Mouse (Mus musculus) neural tube, embryonic 12.5 days (tissue): ENCODE measurements around the gene Ccdc189. TPM values are rescaled to one million over a fixed set of nuclear protein-coding genes. Genes with fewer than 3 reads are reported as not detected.
"Not testable (repeated sequence)": the region's sequence is repeated elsewhere in the genome, so short reads cannot be mapped to it uniquely, and the experiment has no call there.

Source experiments
- ATAC-seq: fragments of 200-750 bp; cut with Nextera tagmentation; 2 replicates; pipeline ENCODE4 v1.8.0; 2017; ENCODE audit warnings: low read depth, mild to moderate bottlenecking, moderate TSS enrichment, moderate library complexity; ENCODE audit not compliant: low FRiP score
- H3K27ac ChIP-seq: fragments of 300-500 bp; sonication (generic); 2 replicates; pipeline ENCODE4 v1.5.1; 2016
- H3K27me3 ChIP-seq: fragments of 300-500 bp; sonication (generic); replicated peaks from 2 replicates; pipeline ENCODE4 v1.6.1; 2016; ENCODE audit warnings: mild to moderate bottlenecking
- H3K36me3 ChIP-seq: fragments of 300-500 bp; sonication (generic); 2 replicates; pipeline ENCODE4 v1.6.1; 2016; ENCODE audit warnings: mild to moderate bottlenecking
- H3K4me1 ChIP-seq: fragments of 300-500 bp; sonication (generic); 2 replicates; pipeline ENCODE4 v1.6.1; 2016
- H3K4me2 ChIP-seq: fragments of 300-500 bp; sonication (generic); replicated peaks from 2 replicates; pipeline ENCODE4 v1.6.1; 2016; ENCODE audit warnings: mild to moderate bottlenecking
- H3K4me3 ChIP-seq: fragments of 300-500 bp; sonication (generic); 2 replicates; pipeline ENCODE4 v1.5.1; 2016
- H3K9ac ChIP-seq: fragments of 300-500 bp; sonication (generic); 2 replicates; pipeline ENCODE4 v1.6.1; 2016; ENCODE audit warnings: mild to moderate bottlenecking
- H3K9me3 ChIP-seq: fragments of 300-500 bp; sonication (generic); 2 replicates; pipeline ENCODE4 v1.6.1; 2016; ENCODE audit warnings: mild to moderate bottlenecking
- WGBS: fragments of 180-500 bp; shearing (Covaris S2); methylation state at CpG from one replicate; pipeline ENCODE4 v1.1.7; 2016; 5-methylcytosine and 5-hydroxymethylcytosine counted together
- polyA plus RNA-seq: library from polyadenylated mRNA; unstranded; fragments of >200 nt; fragmentation: Nextera tagmentation; extraction: Ambion mirVana; gene quantifications from 2 replicates; pipeline ENCODE4 v1.2.1, GENCODE M21; 2016

The Ccdc189 gene
- 14.0 and 14.1 TPM in 2 replicates for polyA plus RNA-seq

DNA sequence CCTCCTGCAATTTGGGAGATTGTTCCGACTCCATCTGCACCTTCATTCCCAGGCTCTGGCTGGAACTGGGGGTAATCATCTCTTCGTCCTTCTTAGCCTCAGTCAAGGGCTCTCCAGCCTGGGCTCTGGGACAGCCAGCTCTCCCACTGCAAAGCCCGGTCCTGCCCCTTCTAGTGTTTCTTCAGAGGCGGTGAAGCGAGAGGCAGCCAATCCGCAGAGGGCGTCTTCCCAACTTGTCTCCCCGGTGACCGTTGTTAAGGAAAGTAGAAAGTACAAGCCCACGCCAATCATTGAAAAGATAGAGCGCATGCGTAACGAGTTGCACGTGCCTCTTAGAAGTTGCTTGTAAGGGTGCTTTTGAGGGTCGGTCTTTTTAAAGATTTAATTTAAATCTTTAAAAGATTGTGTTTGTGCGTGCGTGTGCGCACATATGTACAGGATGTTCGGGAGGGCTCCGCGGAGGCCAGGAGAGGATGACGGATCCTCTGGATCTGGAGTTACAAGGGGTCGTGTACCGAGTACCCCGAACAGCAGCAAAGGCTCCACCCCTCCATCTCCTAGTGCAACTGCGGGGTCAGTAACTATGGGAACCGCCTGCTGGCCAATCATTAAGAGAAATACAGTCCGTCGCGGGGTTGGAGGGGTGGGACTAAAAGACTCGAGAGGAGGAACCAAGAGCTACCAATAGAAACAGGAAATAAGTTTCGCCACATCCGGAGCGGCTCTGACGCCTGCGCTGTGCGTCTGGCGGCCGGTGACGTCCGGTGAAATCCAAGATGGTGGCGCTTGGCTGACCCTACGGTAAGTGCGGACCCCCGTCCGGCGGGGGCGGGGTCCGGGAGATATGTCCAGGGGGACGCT lies at the start of gene Ccdc189, which contains the start of gene Rnf40:
Ccdc189 (minus strand) TSS at position 585 of the 861 bp plus-strand sequence.
Rnf40 (plus strand) TSS at position 757 of the 861 bp plus-strand sequence.
- Histone ChIP-seq H3K4me2 (peak within 1 kb of the TSS; percentile 92), H3K36me3 (peaks cover 54% of the 10 kb centered on the region), H3K27me3 (no peaks in the 10 kb centered on the region), H3K27ac (0 out of 2 replicates have a peak within 1 kb of the TSS, but pooled peaks have one; percentile 42), H3K9me3 (no peaks in the 10 kb centered on the region), H3K9ac (peak within 1 kb of the TSS; percentile 78), H3K4me1 (peaks cover 18% of the 10 kb centered on the region), H3K4me3 (peak within 1 kb of the TSS; percentile 91)
- peak; percentile 98 for ATAC-seq
- WGBS: under 1% methylated on average over 50 of the region's 50 CpGs

GRCm38 (mm10) chr7:127636963-127637362 lies 48.6 kb upstream of the Ccdc189 start:
- H3K36me3 ChIP-seq: no peaks in the 10 kb centered on the region
- under 1% methylated on average over 27 of the region's 27 CpGs for WGBS
- H3K27me3 ChIP-seq: no peaks in the 10 kb centered on the region; the same call in 1 of the 2 replicates
- no peak overlapping the region for H3K27ac ChIP-seq
- H3K9me3 ChIP-seq: no peaks in the 10 kb centered on the region
- H3K4me2 ChIP-seq: peak overlapping the region; percentile 74
- ATAC-seq: peak; percentile 66
- H3K4me3 ChIP-seq: peak overlapping the region; percentile 54
- peaks cover 6% of the 10 kb centered on the region for H3K4me1 ChIP-seq
- H3K9ac ChIP-seq: peak overlapping the region; percentile 69

- no peaks in the 10 kb centered on the region for H3K36me3 ChIP-seq
- H3K4me2 ChIP-seq: no peak overlapping the region
- H3K4me3 ChIP-seq: no peak overlapping the region
- H3K27me3 ChIP-seq: no peaks in the 10 kb centered on the region; the same call in 1 of the 2 replicates
- H3K27ac ChIP-seq: no peak overlapping the region
- no peaks in the 10 kb centered on the region for H3K4me1 ChIP-seq
- WGBS: 69% methylated on average over 4 of the region's 4 CpGs
- no peak for ATAC-seq
- H3K9me3 ChIP-seq: no peaks in the 10 kb centered on the region
- no peak overlapping the region for H3K9ac ChIP-seq
These were observed 43.0 kb upstream of the Ccdc189 start for GRCm38 (mm10) chr7:127631416-127631815.

GRCm38 (mm10) chr7:127628646-127629045 lies 40.3 kb upstream of the Ccdc189 start:
- WGBS: 80% methylated on average over 5 of the region's 5 CpGs
- H3K36me3 ChIP-seq: no peaks in the 10 kb centered on the region

GRCm38 (mm10) chr7:127626471-127626870 lies 38.1 kb upstream of the Ccdc189 start:
- H3K4me3 ChIP-seq: no peak overlapping the region
- 86% methylated on average over 4 of the region's 4 CpGs for WGBS
- no peak for ATAC-seq
- H3K36me3 ChIP-seq: no peaks in the 10 kb centered on the region
- no peak overlapping the region for H3K27ac ChIP-seq
- no peaks in the 10 kb centered on the region for H3K9me3 ChIP-seq
- no peak overlapping the region for H3K9ac ChIP-seq
- no peaks in the 10 kb centered on the region for H3K27me3 ChIP-seq
- H3K4me1 ChIP-seq: no peaks in the 10 kb centered on the region
- no peak overlapping the region for H3K4me2 ChIP-seq

More at GRCm38 (mm10) chr7:127628646-127629045, 40.3 kb upstream of the Ccdc189 start:
- Histone ChIP-seq H3K27ac (no peak overlapping the region), H3K4me3 (no peak overlapping the region), H3K4me1 (no peaks in the 10 kb centered on the region), H3K9me3 (no peaks in the 10 kb centered on the region), H3K27me3 (no peaks in the 10 kb centered on the region), H3K4me2 (no peak overlapping the region), H3K9ac (no peak overlapping the region)
- ATAC-seq: no peak

GRCm38 (mm10) chr7:127626039-127626438 lies 37.6 kb upstream of the Ccdc189 start:
- ATAC-seq: no peak
- H3K36me3 ChIP-seq: no peaks in the 10 kb centered on the region
- no peak overlapping the region for H3K9ac ChIP-seq
- H3K4me2 ChIP-seq: no peak overlapping the region
- no peaks in the 10 kb centered on the region for H3K27me3 ChIP-seq
- no peak overlapping the region for H3K4me3 ChIP-seq
- H3K27ac ChIP-seq: no peak overlapping the region
- no peaks in the 10 kb centered on the region for H3K4me1 ChIP-seq
- WGBS: 98% methylated on average over 7 of the region's 7 CpGs
- H3K9me3 ChIP-seq: no peaks in the 10 kb centered on the region

- H3K4me2 ChIP-seq, H3K9ac ChIP-seq, H3K9me3 ChIP-seq, H3K27ac ChIP-seq, H3K27me3 ChIP-seq, H3K36me3 ChIP-seq, H3K4me3 ChIP-seq, ATAC-seq: not testable (repeated sequence)
- H3K4me1 ChIP-seq: peaks cover 21% of the 10 kb centered on the region
- 91% methylated on average over 7 of the region's 8 CpGs for WGBS
These were observed 30.0 kb upstream of the Ccdc189 start for GRCm38 (mm10) chr7:127618402-127618801.

DNA sequence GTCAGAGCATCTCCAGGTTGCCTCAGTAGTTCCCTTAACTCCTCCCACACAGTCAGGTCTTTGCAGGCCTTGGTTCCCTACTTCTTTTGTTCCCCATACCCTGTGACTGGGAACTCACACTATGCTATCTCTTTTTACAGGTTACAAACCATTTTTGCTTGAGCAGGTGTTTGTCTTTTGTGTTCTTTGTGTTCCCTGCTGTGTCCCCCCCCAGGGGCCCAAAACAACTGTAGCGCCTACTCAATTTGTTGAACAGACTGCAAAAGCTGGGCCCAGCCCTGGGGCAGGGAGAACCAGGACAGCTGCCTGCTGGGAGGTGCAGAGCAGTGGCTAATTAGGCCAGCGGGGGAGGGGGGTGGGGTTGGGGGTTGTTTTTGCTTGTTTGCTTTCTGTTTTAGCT lies 29.6 kb upstream of the Ccdc189 start:
- peaks cover 24% of the 10 kb centered on the region for H3K4me1 ChIP-seq
- ATAC-seq: no peak
- no peaks in the 10 kb centered on the region for H3K36me3 ChIP-seq
- no peaks in the 10 kb centered on the region for H3K27me3 ChIP-seq
- H3K9ac ChIP-seq: no peak overlapping the region
- H3K27ac ChIP-seq: no peak overlapping the region
- no peak overlapping the region for H3K4me3 ChIP-seq
- no peaks in the 10 kb centered on the region for H3K9me3 ChIP-seq
- H3K4me2 ChIP-seq: no peak overlapping the region
- 37% methylated on average over 2 of the region's 2 CpGs for WGBS

DNA sequence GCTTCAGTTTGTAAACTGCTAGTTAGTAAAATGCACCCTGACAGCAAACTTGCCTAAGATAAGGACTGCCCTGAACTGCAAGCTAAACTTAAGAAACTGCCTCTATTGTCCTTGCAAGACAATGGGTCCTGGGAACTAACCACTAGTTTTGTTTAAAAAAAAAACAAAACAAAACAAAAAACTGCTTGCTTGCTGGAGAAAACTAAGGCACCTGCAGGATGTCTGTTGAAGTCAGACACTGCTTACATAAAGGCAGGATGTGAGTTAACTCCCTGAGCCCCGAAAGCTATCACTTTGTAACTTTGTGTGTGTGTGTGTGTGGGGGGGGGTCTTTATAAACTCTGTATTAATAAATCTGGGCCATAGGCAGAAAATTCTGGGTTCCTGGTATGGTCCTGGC lies 28.5 kb upstream of the Ccdc189 start:
- Histone ChIP-seq H3K27ac (no peak overlapping the region), H3K4me1 (peaks cover 24% of the 10 kb centered on the region), H3K27me3 (no peaks in the 10 kb centered on the region), H3K9ac (no peak overlapping the region), H3K4me3 (no peak overlapping the region), H3K9me3 (no peaks in the 10 kb centered on the region), H3K4me2 (no peak overlapping the region), H3K36me3 (peaks cover 10% of the 10 kb centered on the region)
- WGBS: 93% methylated on average over 1 of the region's 1 CpGs
- no peak for ATAC-seq

DNA sequence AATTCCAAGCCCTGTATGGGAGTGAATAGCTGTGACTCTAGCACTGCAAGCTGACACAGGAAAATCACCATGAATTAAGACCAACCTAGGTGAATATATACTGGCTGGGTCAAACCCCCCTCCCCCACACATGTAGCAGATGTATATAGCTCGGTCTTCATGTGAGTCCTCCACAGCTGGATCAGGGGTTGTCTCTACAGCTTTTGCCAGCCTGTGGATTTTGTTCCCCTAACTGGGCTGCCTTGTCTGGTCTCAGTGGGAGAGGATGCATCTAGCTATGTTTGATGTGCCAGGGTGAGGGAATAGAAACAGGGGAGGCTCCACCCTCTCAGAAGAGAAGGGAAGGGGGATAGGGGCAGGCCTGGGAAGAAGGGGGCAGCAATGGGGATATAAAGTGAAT lies 27.9 kb upstream of the Ccdc189 start:
- H3K4me1 ChIP-seq: peaks cover 24% of the 10 kb centered on the region
- 65% methylated on average over 1 of the region's 1 CpGs for WGBS
- ATAC-seq: no peak
- H3K9ac ChIP-seq: 0 out of 2 replicates have a peak overlapping the region, but pooled peaks have one; percentile 29
- no peak overlapping the region for H3K27ac ChIP-seq
- no peaks in the 10 kb centered on the region for H3K9me3 ChIP-seq
- no peak overlapping the region for H3K4me3 ChIP-seq
- H3K4me2 ChIP-seq: peak overlapping the region; percentile 81
- peaks cover 15% of the 10 kb centered on the region for H3K36me3 ChIP-seq
- H3K27me3 ChIP-seq: no peaks in the 10 kb centered on the region

- Histone ChIP-seq H3K9me3 (no peaks in the 10 kb centered on the region), H3K27ac (peak within 1 kb of the TSS; percentile 75), H3K9ac (peak within 1 kb of the TSS; percentile 99), H3K36me3 (peaks cover 27% of the 10 kb centered on the region), H3K4me1 (peaks cover 24% of the 10 kb centered on the region), H3K27me3 (no peaks in the 10 kb centered on the region), H3K4me2 (peak within 1 kb of the TSS; percentile 81), H3K4me3 (peak within 1 kb of the TSS; percentile 91)
- WGBS: under 1% methylated on average over 50 of the region's 50 CpGs
- peak; percentile 90 for ATAC-seq
These were observed 26.8 kb upstream of the Ccdc189 start, which contains the start of gene Zfp629 for GRCm38 (mm10) chr7:127614891-127615843. TSS of gene Zfp629 (minus strand) at chr7:127615797.

DNA sequence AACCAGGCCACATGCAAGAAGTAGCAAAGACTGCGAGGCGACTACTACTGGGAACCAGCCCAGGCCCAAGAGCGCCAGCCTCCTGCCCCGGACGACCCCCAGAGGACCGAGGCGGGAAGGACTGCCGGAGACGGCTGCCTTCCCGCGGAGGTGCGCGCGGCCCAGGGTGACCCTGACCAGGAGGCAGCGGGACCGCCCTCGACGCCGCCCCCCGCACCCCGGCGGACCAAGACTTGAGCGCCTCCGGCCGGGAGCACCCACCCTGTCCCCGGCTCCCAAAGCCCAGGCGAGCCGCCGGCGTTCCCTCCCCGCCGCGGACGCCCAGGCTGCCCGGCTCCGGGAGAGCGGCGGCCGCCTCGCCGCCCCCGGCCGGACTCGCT lies 26.1 kb upstream of the Ccdc189 start:
- Histone ChIP-seq H3K9ac (peak overlapping the region; percentile 99), H3K9me3 (no peaks in the 10 kb centered on the region), H3K4me3 (peak overlapping the region; percentile 91), H3K27me3 (no peaks in the 10 kb centered on the region), H3K4me2 (peak overlapping the region; percentile 81), H3K36me3 (peaks cover 33% of the 10 kb centered on the region), H3K4me1 (peaks cover 24% of the 10 kb centered on the region), H3K27ac (peak overlapping the region; percentile 75)
- 0 out of 2 replicates have a peak, but pooled peaks have one; percentile 11 for ATAC-seq
- WGBS: 2% methylated on average over 19 of the region's 44 CpGs
